Mouse (Mus musculus) gastrocnemius, postnatal 36 days (tissue): ENCODE results near the gene Tbc1d2. TPM values are rescaled to one million over a fixed set of nuclear protein-coding genes. Genes with fewer than 3 reads are reported as not detected.
A peak's percentile ranks its signal among the peaks of the same experiment; 100 is the strongest.
"Not testable (repeated sequence)": the region's sequence is repeated elsewhere in the genome, so short reads cannot be mapped to it uniquely, and the experiment has no call there.

Experiments used
- DNase-seq, 2 experiments: peaks; one replicate each; pipeline ENCODE4 v3.0.0; 2022
- intact Hi-C: fragments of 180-260 bp; cut with DNase I; formaldehyde crosslinking; loops from one replicate; pipeline ENCODE4 v1.15.1; 2025
- total RNA-seq, 2 experiments: library from RNA; stranded (reverse); gene quantifications; 2 replicates each; pipeline ENCODE4 v1.2.3; 2021

Gene Tbc1d2
- total RNA-seq, 2 experiments from 2014 or later, result 0.72 to 0.77 TPM

GRCm38 (mm10) chr4:46607601-46608000 lies 42.4 kb downstream of the Tbc1d2 start:
- DNase-seq, result no peak
- intact Hi-C loops, result no loop called here

- intact Hi-C loops, result no loop called here
- DNase-seq, result no peak
These were observed 44.6 kb downstream of the Tbc1d2 start for GRCm38 (mm10) chr4:46605451-46605850.

GRCm38 (mm10) chr4:46602704-46603103 lies 47.3 kb downstream of the Tbc1d2 start:
- peak in 1 of 2 experiments; percentile 1 for DNase-seq
- intact Hi-C loops, result no loop called here

- peak; percentile 57 to 78 for DNase-seq
- intact Hi-C loops, result no loop called here
These were observed 48.1 kb downstream of the Tbc1d2 start, which contains the start of gene Coro2a for GRCm38 (mm10) chr4:46601844-46602423. Coro2a (minus strand) TSS chr4:46602202.

GRCm38 (mm10) chr4:46601258-46601843 lies 48.7 kb downstream of the Tbc1d2 start:
- intact Hi-C loops, result no loop called here
- peak in 1 of 2 experiments; percentile 3 for DNase-seq

- intact Hi-C loops, result no loop called here
- peak; percentile 3 to 9 for DNase-seq
These were observed 49.3 kb downstream of the Tbc1d2 start for GRCm38 (mm10) chr4:46600473-46601257.

GRCm38 (mm10) chr4:46599609-46600008 lies 50.4 kb downstream of the Tbc1d2 start:
- intact Hi-C loops, result not testable (repeated sequence)
- DNase-seq, result peak in 1 of 2 experiments; percentile 2

- DNase-seq, result peak; percentile 0 to 9
- intact Hi-C loops, result no loop called here
These were observed 51.0 kb downstream of the Tbc1d2 start for GRCm38 (mm10) chr4:46598981-46599380.

- intact Hi-C loops, result no loop called here
- peak in 1 of 2 experiments; percentile 6 for DNase-seq
These were observed 51.9 kb downstream of the Tbc1d2 start for GRCm38 (mm10) chr4:46598111-46598510.

GRCm38 (mm10) chr4:46597286-46597961 lies 52.6 kb downstream of the Tbc1d2 start:
- intact Hi-C loops, result no loop called here
- DNase-seq, result peak in 1 of 2 experiments; percentile 1

GRCm38 (mm10) chr4:46596398-46596797 lies 53.6 kb downstream of the Tbc1d2 start:
- DNase-seq, result peak; percentile 2 to 7
- intact Hi-C loops, result no loop called here

- no peak for DNase-seq
- intact Hi-C loops, result no loop called here
These were observed 55.9 kb downstream of the Tbc1d2 start for GRCm38 (mm10) chr4:46594131-46594530.

GRCm38 (mm10) chr4:46593472-46593871 lies 56.5 kb downstream of the Tbc1d2 start:
- DNase-seq, result no peak
- intact Hi-C loops, result no loop called here

- intact Hi-C loops, result no loop called here
- DNase-seq, result no peak
These were observed 58.0 kb downstream of the Tbc1d2 start for GRCm38 (mm10) chr4:46591833-46592520.

- DNase-seq, result no peak
- intact Hi-C loops, result no loop called here
These were observed 59.2 kb downstream of the Tbc1d2 start for GRCm38 (mm10) chr4:46590810-46591209.

- no peak for DNase-seq
- intact Hi-C loops, result no loop called here
These were observed 59.9 kb downstream of the Tbc1d2 start for GRCm38 (mm10) chr4:46589946-46590684.

GRCm38 (mm10) chr4:46589151-46589550 lies 60.9 kb downstream of the Tbc1d2 start:
- intact Hi-C loops, result no loop called here

GRCm38 (mm10) chr4:46586473-46586872 lies 63.5 kb downstream of the Tbc1d2 start:
- intact Hi-C loops, result no loop called here
- DNase-seq, result no peak

More at GRCm38 (mm10) chr4:46589151-46589550, 60.9 kb downstream of the Tbc1d2 start:
- no peak for DNase-seq

GRCm38 (mm10) chr4:46585811-46586190 lies 64.2 kb downstream of the Tbc1d2 start:
- intact Hi-C loops, result loop anchor here (1.0 kb wide), 1 partner anchor 12 kb away; no protein-coding TSS in a partner anchor
- no peak for DNase-seq
